Mouse (Mus musculus): ENCODE measurements around the gene Rspry1.

- TF ChIP-seq CHD2 (IDR thresholded peaks at IDR 0.05; ENCODE audit: low read depth, low read length) (no peak), ZNF384 (IDR thresholded peaks at IDR 0.05; ENCODE audit: low read depth, low read length) (no peak), ZC3H11A (IDR thresholded peaks at IDR 0.05; ENCODE audit: borderline replicate concordance, low read depth, low read length) (no peak)
Observed at GRCm38 (mm10) chr8:94567159-94567849, 34.4 kb upstream of the Rspry1 start.

Data from ES-E14 (cell line).